Mouse (Mus musculus) lung, postnatal 0 days (tissue): Measurements from ENCODE around the gene Mknk1. TPM values are rescaled to one million over a fixed set of nuclear protein-coding genes. Genes with fewer than 3 reads are reported as not detected.

Experiments
- ATAC-seq: fragments of 200-750 bp; cut with Nextera tagmentation; 2 replicates; pipeline ENCODE4 v1.8.0; 2017; ENCODE audit warnings: moderate library complexity
- DNase-seq: peaks from one replicate; pipeline ENCODE4 v3.0.0-alpha.2; 2016; ENCODE audit warnings: low spot score
- H3K27ac ChIP-seq: fragments of 300-500 bp; sonication (generic); 2 replicates; pipeline ENCODE4 v1.5.1; 2014; ENCODE audit warnings: antibody characterized with exemption, mild to moderate bottlenecking, low read length, mixed read lengths
- H3K27me3 ChIP-seq: fragments of 300-500 bp; sonication (generic); replicated peaks from 2 replicates; pipeline ENCODE4 v1.6.1; 2014; ENCODE audit warnings: low read length, mixed read lengths; ENCODE audit not compliant: insufficient read depth
- H3K36me3 ChIP-seq: fragments of 300-500 bp; sonication (generic); 2 replicates; pipeline ENCODE4 v1.6.1; 2014; ENCODE audit warnings: low read length, mixed read lengths; ENCODE audit not compliant: insufficient read depth
- H3K4me1 ChIP-seq: fragments of 300-500 bp; sonication (generic); 2 replicates; pipeline ENCODE4 v1.6.1; 2014; ENCODE audit warnings: antibody characterized with exemption, low read depth, low read length, mixed read lengths; ENCODE audit not compliant: insufficient read depth
- H3K4me2 ChIP-seq: fragments of 300-500 bp; sonication (generic); replicated peaks from 2 replicates; pipeline ENCODE4 v1.6.1; 2014; ENCODE audit warnings: low read depth, mild to moderate bottlenecking, low read length, moderate library complexity, mixed read lengths
- H3K4me3 ChIP-seq: fragments of 300-500 bp; sonication (generic); 2 replicates; pipeline ENCODE4 v1.5.1; 2014; ENCODE audit warnings: low read depth, low read length
- H3K9ac ChIP-seq: fragments of 300-500 bp; sonication (generic); replicated peaks from 2 replicates; pipeline ENCODE4 v1.6.1; 2014; ENCODE audit warnings: low read depth, mild to moderate bottlenecking
- H3K9me3 ChIP-seq: fragments of 300-500 bp; sonication (generic); 2 replicates; pipeline ENCODE4 v1.6.1; 2016; ENCODE audit warnings: low read length, mixed read lengths
- CTCF ChIP-seq: IDR thresholded peaks from 2 replicates; pipeline ENCODE4 v1.5.1; 2016; ENCODE audit warnings: antibody characterized with exemption, mild to moderate bottlenecking
- EP300 ChIP-seq: IDR thresholded peaks from 2 replicates; pipeline ENCODE4 v1.6.1; 2016; ENCODE audit warnings: antibody characterized with exemption, mild to moderate bottlenecking, control low read depth
- WGBS: fragments of 180-500 bp; shearing (Covaris S2); extraction: QIAGEN DNeasy Blood & Tissue Kit; methylation state at CpG from one replicate; pipeline ENCODE4 v1.1.7; 2014; 5-methylcytosine and 5-hydroxymethylcytosine counted together
- polyA plus RNA-seq: library from polyadenylated mRNA; unstranded; fragments of >200 nt; fragmentation: Nextera tagmentation; extraction: Ambion mirVana; gene quantifications from 2 replicates; pipeline ENCODE4 v1.2.1, GENCODE M21; 2015

The Mknk1 gene
- polyA plus RNA-seq, 1 experiment from 2014 or later = 26.9 TPM

DNA sequence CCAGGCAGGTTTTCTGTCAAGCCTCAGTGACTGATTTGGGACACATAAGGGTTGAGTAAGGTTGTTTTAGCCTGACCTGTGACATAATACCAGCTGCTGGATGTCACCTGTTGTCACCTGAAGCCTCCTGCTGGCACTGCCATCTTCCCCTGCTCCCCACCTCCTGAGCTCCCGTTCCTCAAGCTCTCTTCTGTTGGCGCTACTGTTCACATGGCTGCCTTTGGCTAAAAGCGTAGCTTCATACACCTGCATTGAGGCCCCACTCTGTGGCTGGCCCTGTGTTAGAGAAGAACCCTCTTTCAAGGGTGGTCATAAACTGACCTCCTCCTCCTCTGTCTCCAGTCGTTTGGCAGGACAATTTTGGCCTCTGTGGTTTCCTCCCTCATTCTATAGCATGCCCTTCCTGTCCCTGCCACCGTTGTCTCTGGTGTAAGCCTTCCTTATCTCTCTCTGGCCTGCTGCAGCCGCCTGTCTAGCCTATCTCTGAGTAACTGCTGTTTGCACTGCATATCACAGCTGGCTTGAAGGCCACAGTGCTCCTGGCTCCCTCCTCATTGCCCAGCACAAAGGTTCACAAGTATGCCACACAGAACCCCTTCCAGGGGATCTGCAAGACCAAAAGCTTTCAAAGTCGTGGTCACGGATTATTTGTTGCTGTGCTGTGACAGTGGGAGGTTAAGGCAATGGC lies 10.1 kb downstream of the Mknk1 start:
- no peak overlapping the region for H3K27ac ChIP-seq

DNA sequence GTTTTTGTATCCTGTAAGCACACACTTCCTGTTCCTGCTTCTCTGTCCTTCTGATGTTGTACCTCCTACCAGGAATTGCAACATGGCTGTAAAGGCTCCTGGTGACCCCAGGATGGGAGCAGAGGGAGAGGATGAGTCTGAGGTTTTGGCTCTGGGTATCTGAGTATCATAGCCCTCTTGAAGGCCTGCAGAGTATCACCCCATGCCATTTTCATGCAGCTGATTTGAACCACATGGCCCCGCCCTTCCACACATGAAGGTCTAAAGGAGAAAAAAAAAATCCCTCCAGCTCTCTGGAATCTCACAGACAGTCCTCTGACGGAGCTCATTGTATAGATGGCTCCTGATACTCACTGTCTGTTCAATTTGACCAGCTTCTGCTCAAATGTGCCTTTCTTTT lies 11.1 kb downstream of the Mknk1 start:
- H3K9ac ChIP-seq = no peak overlapping the region
- no peaks in the 10 kb centered on the region for H3K9me3 ChIP-seq
- ATAC-seq = no peak
- TF ChIP-seq EP300 (0 out of 2 replicates have a peak, but pooled peaks have one; percentile 17), CTCF (no peak)
- 74% methylated on average over 2 of the region's 2 CpGs for whole genome bisulfite sequencing
- DNase-seq = peak; percentile 33
- H3K36me3 ChIP-seq = peaks cover 19% of the 10 kb centered on the region; the same call in 1 of the 2 replicates
- no peak overlapping the region for H3K4me2 ChIP-seq
- H3K27ac ChIP-seq = no peak overlapping the region
- no peaks in the 10 kb centered on the region for H3K27me3 ChIP-seq
- no peak overlapping the region for H3K4me3 ChIP-seq
- no peaks in the 10 kb centered on the region for H3K4me1 ChIP-seq

More for the DNA sequence above, 10.1 kb downstream of the Mknk1 start:
- Histone ChIP-seq H3K27me3 (no peaks in the 10 kb centered on the region), H3K4me3 (no peak overlapping the region), H3K9me3 (no peaks in the 10 kb centered on the region), H3K36me3 (peaks cover 15% of the 10 kb centered on the region; the same call in 1 of the 2 replicates), H3K4me2 (no peak overlapping the region), H3K9ac (no peak overlapping the region), H3K4me1 (no peaks in the 10 kb centered on the region)
- TF ChIP-seq CTCF (no peak), EP300 (no peak)
- no peak; the same call in 1 of the 2 replicates for ATAC-seq
- DNase-seq = no peak
- WGBS = 49% methylated on average over 8 of the region's 8 CpGs

DNA sequence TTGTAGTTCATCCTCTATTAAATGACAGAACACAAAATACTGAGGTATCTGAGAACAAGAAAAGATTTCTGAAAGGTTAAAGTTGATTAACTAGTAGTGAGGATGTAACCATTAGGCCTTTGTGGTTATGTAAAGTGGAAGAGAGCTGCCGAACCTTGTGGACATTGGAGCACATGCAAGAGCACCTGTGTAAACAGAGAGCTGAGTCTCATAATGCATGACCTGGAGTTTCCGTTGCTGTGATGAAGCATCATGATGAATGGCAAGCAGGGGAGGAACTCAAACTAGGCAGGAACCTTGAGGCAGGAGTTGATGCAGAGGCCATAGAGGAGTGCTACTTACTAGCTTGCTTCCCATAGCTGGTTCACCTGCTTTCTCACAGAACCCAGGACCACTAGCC lies 11.6 kb downstream of the Mknk1 start:
- no peaks in the 10 kb centered on the region for H3K4me1 ChIP-seq
- no peaks in the 10 kb centered on the region for H3K9me3 ChIP-seq
- H3K9ac ChIP-seq = no peak overlapping the region
- H3K27ac ChIP-seq = no peak overlapping the region
- no peak overlapping the region for H3K4me2 ChIP-seq
- DNase-seq = no peak
- H3K4me3 ChIP-seq = no peak overlapping the region
- no peak for TF ChIP-seq CTCF
- TF ChIP-seq EP300 = no peak
- WGBS = 26% methylated on average over 2 of the region's 2 CpGs
- H3K36me3 ChIP-seq = peaks cover 19% of the 10 kb centered on the region; the same call in 1 of the 2 replicates
- ATAC-seq = no peak
- no peaks in the 10 kb centered on the region for H3K27me3 ChIP-seq

DNA sequence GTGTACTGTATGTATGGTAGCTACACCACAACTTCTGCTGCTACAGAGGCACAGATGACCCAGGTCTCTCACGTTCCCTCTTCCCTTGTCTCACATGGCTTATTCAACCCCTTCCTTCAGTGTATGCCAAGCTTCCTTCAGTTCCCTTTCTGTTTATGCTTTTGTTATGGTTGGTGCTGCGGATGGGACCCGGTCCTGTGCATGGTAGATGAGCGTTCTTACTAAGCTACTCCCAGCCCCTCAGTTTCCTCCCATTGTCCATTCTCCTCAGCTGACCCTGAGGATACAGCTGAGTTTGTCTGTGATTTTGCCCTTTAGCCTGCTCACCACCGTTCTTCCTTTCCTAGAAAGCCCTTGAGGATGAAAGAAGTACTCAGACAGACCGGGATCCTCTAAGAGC lies 12.6 kb downstream of the Mknk1 start:
- DNase-seq = peak; percentile 22
- Histone ChIP-seq H3K36me3 (peaks cover 20% of the 10 kb centered on the region; the same call in 1 of the 2 replicates), H3K9ac (no peak overlapping the region), H3K27ac (no peak overlapping the region), H3K27me3 (no peaks in the 10 kb centered on the region), H3K4me2 (no peak overlapping the region), H3K9me3 (no peaks in the 10 kb centered on the region), H3K4me1 (no peaks in the 10 kb centered on the region), H3K4me3 (no peak overlapping the region)
- TF ChIP-seq CTCF (no peak), EP300 (peak; percentile 19; the same call in 1 of the 2 replicates)
- ATAC-seq = peak; percentile 63
- WGBS = 60% methylated on average over 6 of the region's 6 CpGs

DNA sequence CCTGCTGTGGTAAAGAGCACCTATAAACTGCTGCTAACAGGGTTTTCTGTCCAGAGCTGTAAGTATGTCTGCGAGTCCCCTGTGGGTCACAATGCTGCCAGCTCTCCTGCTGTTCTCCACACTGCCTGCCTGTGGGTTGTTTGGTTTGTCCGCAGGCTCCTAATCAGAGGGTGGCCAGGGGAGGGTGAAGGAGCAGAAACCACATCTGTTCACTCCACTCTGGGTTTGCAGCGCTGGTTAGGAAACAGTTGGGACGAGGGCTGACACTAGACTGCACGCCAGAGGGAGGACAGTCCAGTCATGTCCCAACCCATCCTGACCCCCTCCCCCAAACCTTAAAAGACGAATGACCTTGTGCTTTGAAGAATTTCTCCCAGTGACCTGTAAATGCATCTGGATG lies 16.1 kb downstream of the Mknk1 start:
- Histone ChIP-seq H3K36me3 (peaks cover 28% of the 10 kb centered on the region), H3K4me1 (no peaks in the 10 kb centered on the region), H3K4me2 (no peak overlapping the region), H3K4me3 (no peak overlapping the region), H3K27me3 (no peaks in the 10 kb centered on the region), H3K27ac (no peak overlapping the region), H3K9ac (no peak overlapping the region), H3K9me3 (no peaks in the 10 kb centered on the region)
- DNase-seq = no peak
- 64% methylated on average over 6 of the region's 6 CpGs for WGBS
- TF ChIP-seq EP300 = no peak
- ATAC-seq = no peak

DNA sequence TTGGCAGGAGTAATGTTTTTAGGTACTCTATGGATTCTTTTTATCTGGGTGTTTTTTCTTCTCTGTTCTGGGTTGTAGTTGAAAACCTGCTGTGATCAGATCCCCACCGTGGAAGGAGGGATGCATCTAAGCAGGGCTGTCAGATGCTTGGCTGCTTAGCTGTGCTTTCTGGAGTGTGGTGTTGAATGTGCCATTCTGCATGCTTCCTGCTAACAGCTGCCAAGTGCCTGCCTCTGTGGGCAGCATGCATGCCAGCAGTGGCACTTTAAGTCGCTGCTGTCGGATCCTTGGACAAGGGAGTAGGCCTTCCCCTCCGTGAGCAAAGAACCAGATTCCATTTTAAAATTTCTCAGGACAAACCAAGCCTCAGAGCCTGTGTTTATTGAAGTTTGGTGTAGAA lies 16.6 kb downstream of the Mknk1 start:
- DNase-seq (no peak), ATAC-seq (no peak)
- WGBS = 70% methylated on average over 4 of the region's 4 CpGs
- no peak overlapping the region for H3K4me2 ChIP-seq
- H3K36me3 ChIP-seq = peaks cover 29% of the 10 kb centered on the region
- no peaks in the 10 kb centered on the region for H3K27me3 ChIP-seq
- H3K27ac ChIP-seq = no peak overlapping the region
- H3K9me3 ChIP-seq = no peaks in the 10 kb centered on the region
- no peak overlapping the region for H3K9ac ChIP-seq
- TF ChIP-seq CTCF = no peak
- TF ChIP-seq EP300 = no peak
- no peak overlapping the region for H3K4me3 ChIP-seq
- H3K4me1 ChIP-seq = no peaks in the 10 kb centered on the region
